Mouse (Mus musculus): ENCODE measurements around the gene Taar6. TPM values are rescaled to one million over a fixed set of nuclear protein-coding genes. Genes with fewer than 3 reads are reported as not detected.

Taar6 gene
- polyA plus RNA-seq (2012; ENCODE audit: insufficient read depth, insufficient read length, low replicate concordance, missing spikeins), result not detected in 2 replicates

- no peak within 1 kb of the TSS for H3K4me3 ChIP-seq (ENCODE audit: insufficient read depth, low read depth, low read length)
- TF ChIP-seq CTCF (IDR thresholded peaks at IDR 0.05; ENCODE audit: insufficient read depth, low read depth, low read length) (no peak), POLR2A (IDR thresholded peaks at IDR 0.05; ENCODE audit: insufficient read depth, low read depth, low read length) (no peak)
Observed at GRCm38 (mm10) chr10:23985546-23985945, at the start of gene Taar6. TSS of gene Taar6 (minus strand) at chr10:23985646.

GRCm38 (mm10) chr10:24031347-24031746 lies 45.9 kb upstream of the Taar6 start:
- Histone ChIP-seq H3K4me3 (ENCODE audit: insufficient read depth, low read depth, low read length) (no peak overlapping the region), H3K4me1 (ENCODE audit: control insufficient read depth, insufficient read depth, low read length) (no peaks in the 10 kb centered on the region), H3K27ac (ENCODE audit: insufficient read depth, low read depth, low read length) (no peak overlapping the region)
- no peak for TF ChIP-seq POLR2A (IDR thresholded peaks at IDR 0.05; ENCODE audit: insufficient read depth, low read depth, low read length)
- no peak for TF ChIP-seq CTCF (IDR thresholded peaks at IDR 0.05; ENCODE audit: insufficient read depth, low read depth, low read length)

More at GRCm38 (mm10) chr10:23985546-23985945, at the start of gene Taar6:
- whole genome bisulfite sequencing, result 84% methylated on average over 8 of the region's 8 CpGs
- Histone ChIP-seq H3K4me1 (ENCODE audit: control insufficient read depth, insufficient read depth, low read length) (no peaks in the 10 kb centered on the region), H3K27ac (ENCODE audit: insufficient read depth, low read depth, low read length) (no peak within 1 kb of the TSS)

GRCm38 (mm10) chr10:24026922-24027321 lies 41.5 kb upstream of the Taar6 start, which contains the start of gene Taar7d:
TSS of gene Taar7d (plus strand) at chr10:24027222.
- H3K4me3 ChIP-seq (ENCODE audit: insufficient read depth, low read depth, low read length), result no peak within 1 kb of the TSS
- H3K27ac ChIP-seq (ENCODE audit: insufficient read depth, low read depth, low read length), result no peak within 1 kb of the TSS
- H3K4me1 ChIP-seq (ENCODE audit: control insufficient read depth, insufficient read depth, low read length), result no peaks in the 10 kb centered on the region
- TF ChIP-seq CTCF (IDR thresholded peaks at IDR 0.05; ENCODE audit: insufficient read depth, low read depth, low read length), result no peak
- TF ChIP-seq POLR2A (IDR thresholded peaks at IDR 0.05; ENCODE audit: insufficient read depth, low read depth, low read length), result no peak

GRCm38 (mm10) chr10:24008143-24008542 lies 22.7 kb upstream of the Taar6 start:
- Histone ChIP-seq H3K4me3 (ENCODE audit: insufficient read depth, low read depth, low read length) (no peak overlapping the region), H3K4me1 (ENCODE audit: control insufficient read depth, insufficient read depth, low read length) (no peaks in the 10 kb centered on the region), H3K27ac (ENCODE audit: insufficient read depth, low read depth, low read length) (no peak overlapping the region)
- WGBS, result 95% methylated on average over 1 of the region's 1 CpGs
- TF ChIP-seq CTCF (IDR thresholded peaks at IDR 0.05; ENCODE audit: insufficient read depth, low read depth, low read length) (no peak), POLR2A (IDR thresholded peaks at IDR 0.05; ENCODE audit: insufficient read depth, low read depth, low read length) (no peak)

DNA sequence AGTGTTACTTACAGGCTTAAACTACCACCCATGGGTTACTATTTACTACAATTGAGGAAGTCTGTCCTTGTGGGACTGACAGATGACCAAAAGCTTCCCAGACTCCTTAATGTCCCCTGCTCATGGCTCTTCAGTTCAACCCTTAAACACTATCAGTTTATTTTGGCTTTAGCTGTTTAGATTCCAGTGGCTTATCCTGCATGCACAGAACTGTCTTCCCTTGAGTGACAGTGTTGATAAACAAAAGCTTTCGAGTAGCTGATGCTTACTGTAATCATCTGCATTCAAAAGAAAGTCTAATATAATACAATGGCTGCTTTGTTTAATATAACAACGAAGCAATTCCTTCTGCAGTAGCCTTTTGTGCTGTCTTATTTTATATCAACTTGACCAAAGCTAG lies 21.6 kb upstream of the Taar6 start:
- H3K4me1 ChIP-seq (ENCODE audit: control insufficient read depth, insufficient read depth, low read length), result no peaks in the 10 kb centered on the region
- no peak for TF ChIP-seq CTCF (IDR thresholded peaks at IDR 0.05; ENCODE audit: insufficient read depth, low read depth, low read length)
- H3K4me3 ChIP-seq (ENCODE audit: insufficient read depth, low read depth, low read length), result no peak overlapping the region
- WGBS, result 35% methylated on average over 2 of the region's 2 CpGs
- H3K27ac ChIP-seq (ENCODE audit: insufficient read depth, low read depth, low read length), result no peak overlapping the region

- 76% methylated on average over 1 of the region's 1 CpGs for WGBS
- H3K27ac ChIP-seq (ENCODE audit: insufficient read depth, low read depth, low read length), result no peak overlapping the region
- TF ChIP-seq CTCF (IDR thresholded peaks at IDR 0.05; ENCODE audit: insufficient read depth, low read depth, low read length) (no peak), POLR2A (IDR thresholded peaks at IDR 0.05; ENCODE audit: insufficient read depth, low read depth, low read length) (no peak)
- H3K4me1 ChIP-seq (ENCODE audit: control insufficient read depth, insufficient read depth, low read length), result no peaks in the 10 kb centered on the region
- H3K4me3 ChIP-seq (ENCODE audit: insufficient read depth, low read depth, low read length), result no peak overlapping the region
Observed at GRCm38 (mm10) chr10:24006442-24006841, 21.0 kb upstream of the Taar6 start.

DNA sequence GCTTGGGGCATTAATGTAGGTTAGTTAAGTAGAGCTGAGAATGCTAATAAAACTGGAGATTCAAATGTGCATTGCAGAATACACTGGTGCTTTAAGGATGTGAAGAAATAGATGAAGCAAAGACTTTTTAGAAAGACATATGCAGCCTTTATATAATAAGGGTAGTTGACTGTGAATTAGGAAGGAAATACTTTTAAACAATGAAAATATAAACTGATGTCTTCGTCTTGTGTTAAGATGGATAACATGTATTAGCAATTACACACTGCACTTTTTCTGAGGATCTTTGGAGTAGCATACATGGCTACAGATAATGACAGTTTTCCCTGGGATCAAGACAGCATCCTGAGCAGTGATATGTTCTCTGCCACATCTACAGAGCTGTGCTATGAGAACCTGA lies 14.2 kb upstream of the Taar6 start, which contains the start of gene Taar7b:
TSS of gene Taar7b (plus strand) at position 301 of the 400 bp plus-strand sequence.
- no peak for TF ChIP-seq CTCF (IDR thresholded peaks at IDR 0.05; ENCODE audit: insufficient read depth, low read depth, low read length)
- no peak for TF ChIP-seq POLR2A (IDR thresholded peaks at IDR 0.05; ENCODE audit: insufficient read depth, low read depth, low read length)
- H3K4me1 ChIP-seq (ENCODE audit: control insufficient read depth, insufficient read depth, low read length), result no peaks in the 10 kb centered on the region
- H3K4me3 ChIP-seq (ENCODE audit: insufficient read depth, low read depth, low read length), result no peak within 1 kb of the TSS
- H3K27ac ChIP-seq (ENCODE audit: insufficient read depth, low read depth, low read length), result no peak within 1 kb of the TSS
- 88% methylated on average over 1 of the region's 1 CpGs for WGBS

GRCm38 (mm10) chr10:23993381-23993780 lies 7.9 kb upstream of the Taar6 start, which contains the start of gene Taar7a:
TSS of gene Taar7a (minus strand) at chr10:23993481.
- H3K4me3 ChIP-seq (ENCODE audit: insufficient read depth, low read depth, low read length), result no peak within 1 kb of the TSS
- TF ChIP-seq POLR2A (IDR thresholded peaks at IDR 0.05; ENCODE audit: insufficient read depth, low read depth, low read length) (no peak), CTCF (IDR thresholded peaks at IDR 0.05; ENCODE audit: insufficient read depth, low read depth, low read length) (no peak)
- 80% methylated on average over 3 of the region's 3 CpGs for WGBS
- no peaks in the 10 kb centered on the region for H3K4me1 ChIP-seq (ENCODE audit: control insufficient read depth, insufficient read depth, low read length)
- no peak within 1 kb of the TSS for H3K27ac ChIP-seq (ENCODE audit: insufficient read depth, low read depth, low read length)

DNA sequence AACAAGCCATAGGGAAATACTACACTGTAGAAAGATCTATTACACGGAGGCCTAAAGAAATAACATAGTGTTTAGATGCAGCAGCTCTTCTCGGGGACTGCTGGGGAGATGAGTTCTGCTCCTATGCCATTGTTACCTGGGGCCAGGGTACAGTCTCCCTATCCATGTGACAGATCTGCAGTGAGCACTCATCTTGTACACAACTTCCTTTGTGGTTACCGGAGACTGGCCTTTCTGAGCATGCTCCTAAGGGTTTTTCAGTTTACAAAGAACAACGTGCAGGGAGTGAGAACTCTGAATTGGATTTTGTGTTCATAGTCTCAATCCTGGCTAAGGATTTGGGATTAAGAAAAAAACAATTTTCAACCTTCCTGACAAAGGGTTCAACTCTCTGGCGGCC lies 973 bp upstream of the Taar6 start:
- TF ChIP-seq POLR2A (IDR thresholded peaks at IDR 0.05; ENCODE audit: insufficient read depth, low read depth, low read length) (no peak), CTCF (IDR thresholded peaks at IDR 0.05; ENCODE audit: insufficient read depth, low read depth, low read length) (no peak)
- Histone ChIP-seq H3K27ac (ENCODE audit: insufficient read depth, low read depth, low read length) (no peak overlapping the region), H3K4me1 (ENCODE audit: control insufficient read depth, insufficient read depth, low read length) (no peaks in the 10 kb centered on the region), H3K4me3 (ENCODE audit: insufficient read depth, low read depth, low read length) (no peak overlapping the region)
- 75% methylated on average over 5 of the region's 5 CpGs for WGBS

Data from olfactory bulb, adult 2 months (tissue).